Mouse (Mus musculus): ENCODE data around the gene Slc22a12.

Slc22a12 gene

DNA sequence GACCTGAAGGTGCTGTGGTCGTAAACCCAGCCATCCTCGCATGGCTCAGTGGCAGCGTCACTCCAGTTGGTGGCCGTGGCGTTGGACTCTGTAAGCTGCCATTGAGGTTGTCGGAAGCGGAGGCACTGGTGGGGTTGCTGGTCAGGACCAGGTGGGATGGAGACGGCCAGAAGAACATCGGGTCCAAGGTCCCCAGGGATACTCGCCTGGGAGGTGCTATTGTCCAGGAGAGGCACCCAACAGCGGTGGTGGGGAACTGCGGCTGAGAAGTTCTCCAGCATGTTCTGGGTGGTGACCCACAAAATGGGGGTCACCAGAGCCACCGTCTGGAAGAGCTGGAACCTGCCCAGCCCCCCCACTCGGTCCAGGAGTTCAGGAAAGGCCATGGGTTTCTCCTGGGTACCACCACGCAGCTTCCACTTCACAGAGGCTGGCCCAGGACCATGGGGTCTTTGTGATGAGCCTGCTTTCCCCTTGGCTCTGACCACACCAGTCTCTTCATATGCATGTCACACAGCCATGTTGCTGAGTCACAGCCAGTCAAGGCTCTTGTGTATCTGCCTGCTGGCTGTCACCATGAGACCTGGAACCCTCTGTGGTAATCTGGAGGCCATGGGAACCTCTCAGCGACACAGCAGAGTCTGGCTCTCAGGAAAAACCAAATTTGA, at the start of gene Slc22a12:
Gene Slc22a12 (minus strand): TSS at position 666 of the 668 bp plus-strand sequence.
- no peak for DNase-seq (ENCODE audit: low spot score)

DNA sequence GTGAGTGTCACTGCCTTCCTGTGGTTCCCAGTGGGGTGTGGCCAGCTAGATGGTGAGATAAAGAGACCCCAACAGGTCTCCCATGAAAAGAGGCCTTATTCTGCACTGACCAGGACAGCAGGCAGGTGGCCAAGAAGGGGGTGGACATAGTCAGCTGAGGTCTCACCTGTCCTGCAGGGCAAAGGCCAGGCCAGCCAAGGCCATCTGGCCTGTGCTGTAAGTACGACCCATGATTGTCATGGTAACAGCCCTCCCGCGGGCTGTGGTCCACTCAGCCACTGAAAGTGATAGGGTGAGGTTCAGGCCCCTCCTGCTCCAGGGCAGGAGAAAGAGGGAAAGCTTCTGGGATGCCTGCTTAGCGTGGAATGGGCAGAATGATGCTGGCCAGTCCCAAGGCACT, 29.2 kb upstream of the Slc22a12 start:
- DNase-seq (ENCODE audit: low spot score): no peak

DNA sequence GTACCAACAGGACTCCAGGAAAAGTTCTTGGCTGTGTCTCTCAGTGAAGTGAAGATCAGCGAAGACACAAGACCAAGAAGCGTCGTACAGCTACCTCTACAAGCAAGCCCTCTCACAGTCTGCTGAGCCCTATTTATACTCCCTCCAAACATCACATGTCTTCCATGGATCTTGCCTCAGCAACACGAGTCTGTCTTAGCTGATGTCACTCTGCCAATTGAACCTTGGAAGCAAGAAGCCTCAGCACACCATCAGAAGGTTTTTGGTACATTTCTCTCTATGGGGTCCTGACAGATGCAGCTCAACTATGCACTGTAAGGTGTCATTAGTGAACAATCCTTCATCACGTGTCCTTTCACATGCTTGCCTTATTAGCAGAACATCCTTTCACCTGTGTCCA, 28.6 kb upstream of the Slc22a12 start:
- DNase-seq (ENCODE audit: low spot score): no peak

DNA sequence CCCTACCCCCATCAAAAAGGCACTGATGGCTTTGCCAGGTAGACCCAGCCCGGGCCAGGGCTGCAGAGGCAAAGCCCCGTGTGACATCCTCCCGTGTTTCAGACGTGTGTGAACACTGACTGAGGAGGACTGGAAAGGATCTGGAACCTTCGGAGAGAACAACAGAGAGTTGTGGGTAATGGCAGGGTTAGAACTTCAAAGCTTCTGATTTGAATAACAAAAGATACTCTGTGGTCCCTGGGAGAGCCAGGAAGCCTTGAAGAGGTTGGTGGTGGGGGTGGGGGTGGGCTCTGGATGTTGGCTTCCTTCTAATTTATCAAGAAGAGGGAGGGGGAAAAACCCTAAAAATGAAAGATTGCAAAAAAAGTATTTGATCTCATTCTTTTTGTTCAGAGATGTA, 26.7 kb upstream of the Slc22a12 start:
- no peak for DNase-seq (ENCODE audit: low spot score)

DNA sequence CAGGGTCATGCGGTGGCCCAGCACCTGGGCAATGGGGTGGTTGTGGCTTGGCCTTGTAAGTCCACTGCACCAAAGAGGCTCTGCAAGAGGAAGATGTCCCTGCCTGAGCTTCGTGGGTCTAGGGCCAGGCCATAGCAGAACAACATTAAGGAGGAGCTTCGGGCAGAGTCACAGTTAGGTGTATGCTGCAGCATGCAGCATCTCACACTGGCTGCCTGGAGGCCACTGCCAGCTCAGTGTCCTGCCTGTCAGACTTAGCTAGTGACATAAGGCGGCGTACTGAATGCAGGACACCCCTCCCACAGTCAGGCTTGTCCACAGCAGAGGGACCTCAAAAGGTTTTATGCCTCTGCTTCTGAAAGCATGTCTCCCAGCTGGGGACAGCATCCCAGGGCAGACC, 26.2 kb upstream of the Slc22a12 start:
- DNase-seq (ENCODE audit: low spot score): no peak

DNA sequence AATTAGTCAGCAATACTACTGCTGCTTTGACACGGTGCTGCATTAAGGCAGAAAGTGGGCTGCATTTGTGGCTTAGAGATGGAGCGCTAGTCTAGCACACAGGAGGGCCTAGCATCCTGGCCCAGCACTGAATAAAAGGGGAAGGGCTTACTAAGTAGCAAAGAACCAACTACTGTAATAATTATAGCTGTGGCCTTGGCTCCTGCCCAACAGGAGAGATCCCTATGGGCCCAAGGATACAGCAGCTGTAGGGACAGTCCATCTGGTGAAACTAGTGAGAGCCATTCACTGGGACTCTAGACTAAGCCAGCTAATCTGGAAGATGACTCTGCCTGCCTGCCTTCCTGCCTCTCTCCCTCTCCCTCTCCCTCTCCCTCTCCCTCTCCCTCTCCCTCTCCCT, 23.6 kb upstream of the Slc22a12 start:
- DNase-seq (ENCODE audit: low spot score): no peak

DNA sequence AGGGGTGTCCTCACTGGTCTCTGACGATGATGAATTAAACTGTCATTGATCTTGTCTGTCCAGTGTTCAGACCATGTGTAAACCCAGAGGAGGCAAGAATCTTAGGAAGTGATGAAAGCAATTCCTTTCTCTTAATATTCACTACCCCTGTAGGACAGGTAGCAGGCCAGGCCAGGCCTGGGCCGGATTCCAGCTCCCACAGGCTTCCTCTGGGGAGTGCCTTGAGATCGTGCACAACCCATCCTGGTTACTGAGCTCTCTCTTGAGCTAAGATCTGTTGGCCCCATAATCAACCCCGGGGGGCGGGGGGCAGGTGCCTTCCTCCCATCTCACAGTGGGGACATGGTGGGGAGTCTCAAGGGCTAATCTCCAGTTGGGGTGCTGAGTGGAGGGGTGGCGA, 22.3 kb upstream of the Slc22a12 start:
- no peak for DNase-seq (ENCODE audit: low spot score)

DNA sequence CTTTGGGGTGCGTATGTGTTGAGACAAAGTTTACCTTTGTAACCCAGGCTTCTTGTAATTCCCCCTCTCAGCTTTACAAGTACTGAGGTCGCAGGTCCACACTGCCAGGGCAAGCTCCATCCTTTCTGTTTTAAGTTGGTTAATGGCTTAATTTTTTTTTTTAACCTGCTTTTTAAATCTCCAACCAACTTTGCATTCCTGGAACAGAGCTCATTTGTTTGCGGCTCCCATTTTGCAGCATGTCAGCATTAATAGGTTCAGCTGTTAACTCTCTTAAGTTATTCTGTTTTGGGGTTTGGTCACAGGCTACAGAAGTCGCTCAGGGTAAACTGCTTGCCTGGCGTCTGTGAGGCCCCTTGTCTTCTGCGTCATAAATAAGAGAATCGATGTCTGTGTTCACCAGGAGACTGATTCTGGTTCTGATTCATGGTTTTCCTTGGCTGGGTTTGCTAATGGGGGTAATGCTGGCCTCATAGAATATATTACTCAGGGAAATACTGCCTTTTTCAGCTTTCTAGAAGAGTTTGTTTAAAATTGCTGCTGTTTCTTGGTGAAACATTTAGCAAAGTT, 17.5 kb upstream of the Slc22a12 start:
- DNase-seq (ENCODE audit: low spot score): no peak

DNA sequence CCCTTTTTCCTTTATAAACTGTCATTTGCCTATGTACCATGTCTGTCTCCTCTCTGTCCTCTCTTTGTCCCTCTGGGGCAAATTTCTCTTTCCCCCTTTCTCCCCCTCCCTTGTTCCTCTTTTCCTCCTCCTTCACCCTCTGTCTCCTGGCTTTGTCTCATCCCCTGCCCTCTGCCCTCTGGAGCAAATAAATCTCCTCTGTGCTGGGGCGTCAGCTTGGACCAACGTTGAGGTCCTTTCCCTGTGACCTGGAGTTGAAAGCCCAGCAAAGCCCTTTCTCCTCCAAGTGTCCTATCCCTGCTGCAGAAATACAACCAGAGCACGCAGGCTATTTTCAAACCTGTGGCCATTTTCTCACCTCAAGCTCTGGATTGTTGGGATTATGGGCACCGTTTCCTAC, 16.7 kb upstream of the Slc22a12 start:
- DNase-seq (ENCODE audit: low spot score): no peak

DNA sequence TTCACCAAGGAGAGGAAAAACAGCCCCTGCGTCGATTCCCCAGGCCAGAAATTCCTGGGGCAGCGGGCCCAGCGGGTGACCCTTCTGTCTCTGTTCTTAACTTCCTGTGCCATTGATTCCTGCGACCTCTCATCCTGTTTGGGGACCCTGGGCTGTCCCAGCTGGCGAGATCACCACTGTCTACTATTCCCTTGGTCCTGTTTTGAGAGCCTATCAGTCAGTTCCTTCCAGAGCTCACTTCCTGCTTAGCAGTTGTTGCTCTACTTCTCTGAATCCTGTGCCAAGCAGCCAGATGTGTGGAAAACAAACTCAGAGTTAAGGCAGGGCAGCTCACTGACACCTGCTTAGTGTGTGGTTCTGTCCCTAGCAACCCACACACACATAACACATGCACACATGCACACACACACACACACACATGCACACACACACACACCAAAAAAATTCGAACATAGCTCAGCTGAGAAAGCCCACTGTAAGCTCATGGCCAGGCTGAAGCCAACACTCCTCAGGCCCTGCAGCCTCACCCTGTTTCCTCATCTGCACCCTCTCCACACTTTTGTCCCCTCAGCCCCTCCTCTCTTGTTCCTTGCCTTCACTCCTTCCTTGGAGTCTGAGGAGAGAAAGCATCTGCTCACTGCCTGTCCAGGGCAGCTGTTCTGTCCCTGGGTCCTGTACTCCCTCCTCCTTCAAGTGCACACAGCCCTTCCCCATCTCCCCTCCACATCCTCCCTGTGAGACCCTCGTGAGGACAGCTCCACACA, 11.2 kb upstream of the Slc22a12 start:
- no peak for DNase-seq (ENCODE audit: low spot score)

DNA sequence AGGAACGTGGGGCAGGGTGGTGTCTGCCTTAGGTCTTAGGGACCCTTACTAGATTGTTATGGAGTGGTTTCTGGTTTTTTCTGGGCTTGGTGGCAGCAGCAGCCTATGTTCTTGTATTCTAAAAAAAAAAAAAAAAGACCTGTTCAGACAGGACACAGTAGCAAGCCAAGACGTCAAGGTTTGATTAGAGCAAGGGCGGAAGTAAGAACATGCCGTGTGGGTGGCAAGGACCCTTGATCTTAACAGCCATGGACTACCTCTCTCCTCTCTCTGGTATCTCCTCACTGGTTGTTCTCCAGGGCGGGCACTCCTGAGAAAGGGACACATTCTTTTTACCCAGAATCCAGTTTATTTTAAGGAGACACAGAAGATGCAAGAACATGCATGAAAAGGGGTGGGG, 10.3 kb upstream of the Slc22a12 start:
- DNase-seq (ENCODE audit: low spot score): no peak

DNA sequence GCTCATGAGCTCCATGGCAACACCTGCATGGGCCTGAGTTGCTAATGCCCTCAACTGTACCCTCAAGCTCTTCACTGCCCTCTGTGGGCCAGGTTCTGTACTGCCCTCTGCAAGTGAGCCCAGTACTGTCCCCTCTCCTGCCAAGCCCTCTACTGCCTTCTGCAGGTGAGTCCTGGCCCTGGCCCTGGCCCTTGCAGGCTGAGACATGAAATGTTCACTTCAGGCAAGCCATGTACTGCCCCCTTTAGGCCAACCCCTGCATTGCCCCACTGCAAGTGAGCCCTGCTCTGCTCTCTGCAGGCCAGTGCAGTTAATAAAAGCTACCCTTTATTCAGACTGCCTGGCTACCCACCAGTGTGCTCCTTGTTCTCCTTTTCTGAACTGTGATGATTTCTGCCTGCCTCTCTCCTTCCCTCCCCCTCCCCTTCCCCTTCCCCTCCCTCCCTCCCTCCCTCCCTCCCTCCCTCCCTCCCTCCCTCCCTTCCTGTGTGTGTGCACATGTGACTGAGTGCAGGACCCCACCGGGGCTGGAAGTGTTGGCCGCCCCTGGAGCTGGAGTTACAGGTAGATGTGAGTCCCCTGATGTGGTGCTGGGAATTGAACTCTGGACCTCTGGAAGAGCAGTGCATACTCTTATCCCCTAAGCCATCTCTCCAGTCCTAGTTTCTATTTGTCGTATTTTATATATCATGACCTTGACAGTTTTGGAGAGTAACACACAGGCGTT, 9.6 kb upstream of the Slc22a12 start:
- DNase-seq (ENCODE audit: low spot score): no peak

DNA sequence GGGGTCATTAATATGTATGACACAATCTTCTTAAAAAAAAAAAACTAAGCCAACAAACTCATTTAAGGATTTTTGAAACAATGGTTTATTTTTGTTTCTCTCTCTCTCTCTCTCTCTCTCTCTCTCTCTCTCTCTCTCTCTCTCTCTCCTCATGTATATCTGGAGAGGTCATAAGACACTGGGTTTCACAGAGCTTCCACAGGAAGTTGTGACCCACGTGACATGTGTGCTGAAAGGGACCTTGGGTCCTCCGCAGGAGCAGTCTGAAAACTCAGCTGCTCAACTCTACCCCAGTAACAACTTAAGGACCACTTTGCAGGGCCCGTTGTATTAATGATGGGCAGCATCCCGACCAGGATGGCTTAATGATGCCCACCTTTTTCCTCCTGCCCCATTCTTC, 8.4 kb upstream of the Slc22a12 start:
- no peak for DNase-seq (ENCODE audit: low spot score)

DNA sequence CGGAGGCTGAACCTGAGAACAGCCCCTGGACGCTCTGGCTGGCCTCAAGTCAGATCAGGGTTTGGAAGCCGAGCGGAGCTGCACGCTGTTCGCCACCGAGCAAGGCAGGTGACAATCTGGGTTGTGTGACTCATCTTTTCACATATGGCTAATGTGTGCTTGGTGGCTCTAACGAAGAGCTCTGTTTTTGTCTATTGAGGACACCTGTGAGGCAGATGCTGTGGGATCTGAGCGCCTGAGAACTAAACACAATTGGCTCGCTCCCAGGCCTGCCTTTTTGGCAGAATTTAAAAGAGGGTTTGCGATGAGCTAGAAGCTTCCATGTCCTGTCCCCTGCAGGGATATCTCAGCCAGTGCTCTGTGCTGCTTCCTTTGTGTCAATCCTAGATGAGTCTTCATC, 6.7 kb upstream of the Slc22a12 start:
- DNase-seq (ENCODE audit: low spot score): no peak

DNA sequence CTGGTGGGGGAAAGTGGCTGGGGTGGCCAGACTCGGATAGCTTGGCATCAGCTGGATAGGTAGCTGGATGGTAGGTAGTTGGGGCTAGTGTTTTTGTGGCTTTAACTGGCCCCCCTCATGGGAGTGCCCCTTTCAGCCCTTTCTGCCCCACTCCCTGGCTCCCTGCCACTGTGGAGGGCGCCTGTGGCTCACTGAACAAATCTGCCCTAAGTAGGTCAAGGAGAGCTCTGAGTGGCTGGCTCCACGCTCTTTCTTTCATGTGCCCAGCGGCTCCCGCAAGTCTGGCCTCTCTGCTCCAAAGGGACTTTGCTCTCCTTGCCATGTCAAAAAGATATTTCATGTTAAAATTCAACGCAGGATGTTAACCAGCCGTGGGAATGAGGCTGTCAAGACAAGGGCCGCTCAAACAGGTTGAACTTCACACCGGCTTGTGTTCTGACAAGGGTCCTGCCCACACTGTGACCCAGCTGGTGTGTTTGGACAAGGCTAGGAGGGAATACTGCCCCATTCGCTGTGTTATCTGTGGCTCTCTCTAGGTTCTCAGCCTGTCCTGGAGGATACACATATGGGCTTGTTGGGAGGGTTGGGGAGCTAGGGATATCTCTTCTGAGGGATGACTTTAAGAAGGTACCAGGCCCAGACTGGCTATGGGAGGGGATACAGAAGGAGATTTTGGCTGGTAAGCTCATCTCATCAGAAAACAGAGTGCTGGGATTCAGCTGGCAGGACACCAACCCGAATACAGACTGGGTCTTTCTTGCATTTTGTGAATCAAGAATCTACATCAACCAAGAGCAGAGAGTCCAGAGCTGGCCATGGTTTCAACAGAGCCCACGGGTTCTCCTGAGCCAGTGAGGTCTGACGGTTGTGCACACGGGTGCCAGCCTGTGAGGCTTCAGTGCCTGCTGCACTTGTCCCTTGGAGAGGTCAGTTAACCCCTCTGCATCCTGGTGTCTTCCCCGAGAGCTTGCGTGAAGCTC, 5.9 kb upstream of the Slc22a12 start:
- DNase-seq (ENCODE audit: low spot score): no peak

DNA sequence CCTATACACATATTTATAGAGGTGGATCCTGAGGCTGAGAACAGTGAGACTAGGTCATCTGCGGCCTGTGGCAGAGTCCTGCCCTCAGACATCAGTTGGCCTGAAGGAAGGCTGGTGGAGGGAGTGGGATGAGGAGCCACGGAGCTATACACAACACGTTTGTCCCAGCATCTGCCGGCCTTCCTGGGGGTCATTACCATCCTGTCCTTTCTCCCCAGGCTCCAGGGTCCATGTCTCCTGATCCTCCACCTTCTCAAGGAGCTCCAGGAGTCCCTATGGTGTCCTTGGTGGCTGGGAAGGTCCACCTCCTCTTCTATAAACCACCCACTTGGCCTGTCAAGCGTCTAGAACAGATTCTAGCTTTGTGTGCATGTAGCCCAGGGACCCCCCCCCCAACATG, 5.0 kb upstream of the Slc22a12 start:
- no peak for DNase-seq (ENCODE audit: low spot score)

DNA sequence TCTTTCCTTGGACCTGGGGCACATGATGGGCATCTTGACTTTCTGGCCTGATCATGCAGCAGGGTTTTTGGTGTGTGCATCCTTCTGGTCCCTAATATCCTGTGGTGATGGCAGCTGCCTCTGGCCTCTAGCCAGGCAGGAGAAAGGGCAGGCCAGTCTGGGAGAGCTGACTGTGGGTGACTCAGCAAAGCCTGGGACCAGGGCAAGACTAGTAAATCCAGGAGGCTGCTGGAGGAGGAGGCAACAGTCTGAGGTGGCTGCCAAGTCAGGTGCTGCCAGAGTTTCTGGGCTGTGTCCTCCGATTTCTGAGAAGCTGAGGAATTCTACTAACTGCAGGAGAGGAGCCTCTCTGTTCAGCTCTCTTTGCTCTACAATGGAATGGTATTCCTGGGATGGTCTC, 3.3 kb upstream of the Slc22a12 start:
- no peak for DNase-seq (ENCODE audit: low spot score)

DNA sequence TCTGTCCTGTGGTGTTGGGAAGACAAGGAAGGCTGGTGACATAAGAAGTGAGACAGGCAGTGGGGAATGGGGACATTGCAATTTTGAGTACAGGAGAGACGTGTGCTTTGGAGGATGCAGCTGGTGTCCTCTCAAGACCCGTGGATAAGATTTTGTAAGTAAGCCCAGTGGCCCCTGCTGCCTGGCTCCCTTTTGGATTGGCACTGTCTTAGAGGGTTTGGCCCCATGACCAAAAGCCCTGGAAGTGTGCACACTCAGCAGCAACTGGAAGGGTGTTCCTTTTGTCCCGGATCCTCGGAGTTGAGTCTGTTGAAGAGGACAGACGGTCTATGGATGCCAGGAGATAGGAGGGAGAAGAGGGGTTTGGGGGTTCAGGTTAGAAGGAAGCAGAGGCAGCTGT, 2.6 kb upstream of the Slc22a12 start:
- no peak for DNase-seq (ENCODE audit: low spot score)

DNA sequence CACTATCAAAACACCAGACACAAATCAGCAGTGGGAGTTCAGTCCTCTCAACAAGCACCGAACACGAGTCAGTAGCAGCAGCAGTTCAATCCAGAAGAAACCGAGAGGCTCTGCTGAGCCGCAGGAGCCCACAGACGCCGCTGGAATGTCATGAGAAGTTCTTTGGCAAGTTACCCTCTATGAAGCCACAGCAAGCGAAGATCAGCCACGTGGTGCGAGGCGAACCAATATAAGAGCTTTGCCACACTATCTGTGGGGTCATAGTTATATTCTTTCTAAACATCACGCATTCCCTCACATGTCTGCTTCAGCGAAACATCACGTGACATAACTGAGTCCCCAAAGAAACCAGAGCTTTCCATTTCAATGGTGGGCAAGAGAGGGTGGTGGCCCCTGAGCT, 1.9 kb upstream of the Slc22a12 start:
- DNase-seq (ENCODE audit: low spot score): no peak

DNA sequence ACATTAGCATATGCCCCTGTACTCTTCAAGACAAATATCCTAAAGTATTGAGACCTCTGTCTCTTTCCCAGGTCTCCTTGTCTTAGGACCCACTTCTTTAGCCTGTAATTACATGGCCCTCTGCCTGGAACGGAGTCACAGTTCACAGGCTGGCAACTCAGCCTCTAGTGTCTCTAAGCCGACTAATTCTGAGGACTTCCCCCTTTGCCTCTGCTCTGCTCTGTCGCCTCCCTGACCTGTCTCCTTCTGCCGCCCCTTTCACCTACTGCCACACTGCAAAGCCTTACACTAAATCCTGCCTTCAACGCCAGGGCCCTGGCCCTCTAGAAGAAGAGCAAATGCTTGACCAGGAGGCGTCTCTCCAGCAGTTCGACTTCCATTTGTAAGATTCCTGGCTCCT, 686 bp upstream of the Slc22a12 start:
- no peak for DNase-seq (ENCODE audit: low spot score)

DNA sequence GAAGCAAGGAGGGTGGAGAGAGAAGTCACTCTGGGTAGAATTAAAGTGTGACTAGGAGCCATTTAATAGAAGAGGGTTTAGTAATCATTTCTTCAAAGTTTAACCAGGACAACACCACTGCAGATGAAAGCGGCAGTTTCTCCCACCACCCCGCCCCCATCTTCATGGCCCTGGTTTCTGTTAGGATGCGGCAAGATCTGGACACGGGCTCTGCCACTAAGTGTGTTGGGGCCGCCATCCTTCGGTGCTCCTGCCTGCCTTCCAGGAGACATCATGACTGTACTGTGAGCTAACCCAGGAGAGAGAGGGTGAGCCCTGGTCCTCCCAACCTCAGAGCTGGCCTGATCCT, 177 bp upstream of the Slc22a12 start:
- no peak for DNase-seq (ENCODE audit: low spot score)

DNA sequence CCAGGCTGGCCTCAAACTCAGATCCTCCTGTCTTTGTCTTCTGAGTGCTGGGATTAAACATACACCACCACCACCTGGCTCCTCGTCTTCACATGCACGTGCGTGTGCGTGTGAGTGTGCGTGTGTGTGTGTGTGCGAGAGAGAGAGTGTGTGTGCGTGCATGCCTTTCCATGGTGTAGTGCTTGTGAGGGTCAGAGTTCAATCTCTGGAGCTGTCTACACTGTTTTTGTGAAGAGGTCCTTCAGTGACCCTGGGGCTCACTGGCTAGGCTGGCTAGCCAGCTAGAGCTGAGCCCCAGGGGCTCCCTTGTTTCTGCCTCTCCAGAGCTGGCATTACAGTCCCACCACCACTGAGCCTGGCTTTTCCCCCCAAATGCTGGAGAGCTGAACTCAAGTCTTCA, 1.3 kb downstream of the Slc22a12 start:
- DNase-seq (ENCODE audit: low spot score): no peak

Data from ovary, postnatal 14 days (tissue).